Comparison of ENCODE assay signal across 8 mouse cellular contexts in genomic region chr8:107986629-107987028, GRCm38 (mm10). TPM values are rescaled to one million over a fixed set of nuclear protein-coding genes. Genes with fewer than 3 reads are reported as not detected.
A peak's percentile ranks its signal among the peaks of the same experiment; 100 is the strongest.
DNase-seq lines count a peak whose midpoint lies in the region; ATAC-seq and TF ChIP-seq lines count a peak whose summit lies in the region.

No protein-coding gene starts in this region.

- WGBS in embryonic facial prominence, embryonic 13.5 days: 60% methylated on average over 15 of the region's 15 CpGs
- 67% methylated on average over 15 of the region's 15 CpGs for WGBS in embryonic facial prominence, embryonic 10.5 days
- 19% methylated on average over 15 of the region's 15 CpGs for WGBS in forebrain, postnatal 0 days
- WGBS in intestine, embryonic 15.5 days: 84% methylated on average over 15 of the region's 15 CpGs

- H3K4me2 ChIP-seq in embryonic facial prominence, embryonic 13.5 days: 0 out of 2 replicates have a peak overlapping the region, but pooled peaks have one; percentile 16
- peak overlapping the region; percentile 23; the same call in 1 of the 2 replicates for H3K4me2 ChIP-seq in forebrain, postnatal 0 days (ENCODE audit: low read depth)
- no peak overlapping the region for H3K4me2 ChIP-seq in intestine, embryonic 15.5 days (replicated peaks)

- H3K27me3 ChIP-seq in embryonic facial prominence, embryonic 13.5 days: no peaks in the 10 kb centered on the region
- H3K27me3 ChIP-seq in embryonic facial prominence, embryonic 10.5 days (replicated peaks; ENCODE audit: low read depth, poor library complexity, severe bottlenecking): no peaks in the 10 kb centered on the region
- H3K27me3 ChIP-seq in forebrain, postnatal 0 days (ENCODE audit: insufficient read depth, low read length): no peaks in the 10 kb centered on the region
- H3K27me3 ChIP-seq in intestine, embryonic 15.5 days (replicated peaks): no peaks in the 10 kb centered on the region

- no peak overlapping the region for H3K4me3 ChIP-seq in embryonic facial prominence, embryonic 13.5 days
- H3K4me3 ChIP-seq in embryonic facial prominence, embryonic 10.5 days: no peak overlapping the region
- no peak overlapping the region for H3K4me3 ChIP-seq in forebrain, postnatal 0 days (ENCODE audit: low read depth, low read length)
- H3K4me3 ChIP-seq in intestine, embryonic 15.5 days (replicated peaks): no peak overlapping the region

- peak; percentile 59 for TF ChIP-seq CTCF in forebrain, postnatal 0 days (IDR thresholded peaks at IDR 0.05; ENCODE audit: low read depth)

- no peaks in the 10 kb centered on the region for H3K36me3 ChIP-seq in embryonic facial prominence, embryonic 13.5 days
- H3K36me3 ChIP-seq in embryonic facial prominence, embryonic 10.5 days (replicated peaks): no peaks in the 10 kb centered on the region
- H3K36me3 ChIP-seq in forebrain, postnatal 0 days (ENCODE audit: insufficient read depth): no peaks in the 10 kb centered on the region
- H3K36me3 ChIP-seq in intestine, embryonic 15.5 days: no peaks in the 10 kb centered on the region

- H3K9me3 ChIP-seq in embryonic facial prominence, embryonic 13.5 days: no peaks in the 10 kb centered on the region
- H3K9me3 ChIP-seq in embryonic facial prominence, embryonic 10.5 days: no peaks in the 10 kb centered on the region
- H3K9me3 ChIP-seq in forebrain, postnatal 0 days (ENCODE audit: low read length): no peaks in the 10 kb centered on the region
- no peaks in the 10 kb centered on the region for H3K9me3 ChIP-seq in intestine, embryonic 15.5 days

- H3K9ac ChIP-seq in embryonic facial prominence, embryonic 13.5 days: no peak overlapping the region
- no peak overlapping the region for H3K9ac ChIP-seq in forebrain, postnatal 0 days
- H3K9ac ChIP-seq in intestine, embryonic 15.5 days: no peak overlapping the region

- ATAC-seq in embryonic facial prominence, embryonic 13.5 days (ENCODE audit: insufficient number of reproducible peaks, insufficient read depth, low FRiP score, low TSS enrichment, low read depth): no peak
- ATAC-seq in forebrain, postnatal 0 days: peak; percentile 72
- ATAC-seq in intestine, embryonic 15.5 days: no peak

- no peaks in the 10 kb centered on the region for H3K4me1 ChIP-seq in embryonic facial prominence, embryonic 13.5 days
- peaks cover 4% of the 10 kb centered on the region; the same call in 1 of the 2 replicates for H3K4me1 ChIP-seq in embryonic facial prominence, embryonic 10.5 days
- no peaks in the 10 kb centered on the region for H3K4me1 ChIP-seq in forebrain, postnatal 0 days (ENCODE audit: insufficient read depth)
- no peaks in the 10 kb centered on the region for H3K4me1 ChIP-seq in intestine, embryonic 15.5 days (replicated peaks)

- no peak overlapping the region for H3K27ac ChIP-seq in embryonic facial prominence, embryonic 13.5 days
- H3K27ac ChIP-seq in embryonic facial prominence, embryonic 10.5 days (replicated peaks): no peak overlapping the region
- no peak overlapping the region for H3K27ac ChIP-seq in forebrain, postnatal 0 days (ENCODE audit: low read depth, low read length)
- H3K27ac ChIP-seq in intestine, embryonic 15.5 days: no peak overlapping the region

- DNase-seq in embryonic facial prominence, embryonic 10.5 days (ENCODE audit: low spot score): no peak
- DNase-seq in forebrain, postnatal 0 days: peak; percentile 65
- DNase-seq in layer of hippocampus, adult 18-20 months (ENCODE audit: low spot score in 2 of 2): peak; percentile 35 to 71
- peak; percentile 82 for DNase-seq in retina, embryonic 14.5 days (ENCODE audit: low spot score)
- DNase-seq in embryo, embryonic 11 days: no peak
- DNase-seq in urinary bladder, adult 2 months (ENCODE audit: low spot score): no peak

RNA-seq across cellular contexts. Expression of gene Zfhx3, which starts 44.2 kb away (rescaled TPM):
- polyA plus RNA-seq in embryonic facial prominence, embryonic 13.5 days (2015; fragmentation: Nextera tagmentation; extraction: Ambion mirVana): 29.9 and 31.2 TPM in 2 replicates
- 16.4 and 18.8 TPM in 2 replicates for polyA plus RNA-seq in embryonic facial prominence, embryonic 10.5 days (2016; fragmentation: Nextera tagmentation; extraction: Ambion mirVana)
- 7.2 and 13.8 TPM in 2 replicates for total RNA-seq in forebrain, postnatal 0 days (2014; rRNA removed)
- 3.0 and 9.6 TPM in 2 replicates for polyA plus RNA-seq in forebrain, postnatal 0 days (2015; fragmentation: Nextera tagmentation; extraction: Ambion mirVana)
- 1 to 10 TPM; 4.6 to 4.8 TPM for total RNA-seq in layer of hippocampus, adult 18-20 months (2021)
- polyA plus RNA-seq in intestine, embryonic 15.5 days (2015; fragmentation: Nextera tagmentation; extraction: Ambion mirVana): 9.7 and 11.5 TPM in 2 replicates
- 4.7 and 9.4 TPM in 2 replicates for polyA plus RNA-seq in urinary bladder, adult 2 months (2012; rRNA removed)

Comparison
In these comparisons a context has a peak if more than half of its experiments do, and no peak if none do; other contexts are left out.
1. DNase-seq: peak in forebrain, postnatal 0 days (single experiment), layer of hippocampus, adult 18-20 months (2 of 2) and retina, embryonic 14.5 days (single experiment); none in embryonic facial prominence, embryonic 10.5 days (single experiment), embryo, embryonic 11 days (single experiment) and urinary bladder, adult 2 months (single experiment).